Mouse (Mus musculus) hindbrain, postnatal 0 days (tissue): ENCODE measurements at regions not wholly inside any gene's neighbourhood (a gene's known extent, or its start where the extent isn't known, plus 50 kb on each side); places are given as distances from the start of the nearest gene placed in this dataset.
A peak's percentile ranks its signal among the peaks of the same experiment; 100 is the strongest.

ENCODE experiments used
- ATAC-seq: fragments of 200-750 bp; cut with Nextera tagmentation; 2 replicates; pipeline ENCODE4 v1.8.0; 2017; ENCODE audit warnings: mild to moderate bottlenecking, moderate TSS enrichment, moderate library complexity
- DNase-seq: peaks from one replicate; pipeline ENCODE4 v3.0.0-alpha.2; 2015; ENCODE audit warnings: low spot score
- H3K27ac ChIP-seq: fragments of 300-500 bp; sonication (generic); 2 replicates; pipeline ENCODE4 v1.5.1; 2014; ENCODE audit warnings: mild to moderate bottlenecking
- H3K27me3 ChIP-seq: fragments of 300-500 bp; sonication (generic); 2 replicates; pipeline ENCODE4 v1.6.1; 2014; ENCODE audit warnings: low read length, mixed read lengths; ENCODE audit not compliant: insufficient read depth
- H3K36me3 ChIP-seq: fragments of 300-500 bp; sonication (generic); 2 replicates; pipeline ENCODE4 v1.6.1; 2014; ENCODE audit warnings: low read length, mixed read lengths; ENCODE audit not compliant: insufficient read depth
- H3K4me1 ChIP-seq: fragments of 300-500 bp; sonication (generic); 2 replicates; pipeline ENCODE4 v1.6.1; 2014; ENCODE audit warnings: antibody characterized with exemption, low read length, mixed read lengths; ENCODE audit not compliant: insufficient read depth
- H3K4me2 ChIP-seq: fragments of 300-500 bp; sonication (generic); 2 replicates; pipeline ENCODE4 v1.6.1; 2014; ENCODE audit warnings: low read depth, mild to moderate bottlenecking, low read length, moderate library complexity, mixed read lengths
- H3K4me3 ChIP-seq: fragments of 300-500 bp; sonication (generic); 2 replicates; pipeline ENCODE4 v1.5.1; 2014; ENCODE audit warnings: low read length
- H3K9ac ChIP-seq: fragments of 300-500 bp; sonication (generic); replicated peaks from 2 replicates; pipeline ENCODE4 v1.6.1; 2014; ENCODE audit warnings: mild to moderate bottlenecking, low read length, moderate library complexity, mixed read lengths
- H3K9me3 ChIP-seq: fragments of 300-500 bp; sonication (generic); 2 replicates; pipeline ENCODE4 v1.6.1; 2016; ENCODE audit warnings: low read length, mixed read lengths
- CTCF ChIP-seq: IDR thresholded peaks from 2 replicates; pipeline ENCODE4 v1.5.1; 2016; ENCODE audit warnings: antibody characterized with exemption, control low read depth, low read depth
- WGBS: fragments of 180-500 bp; shearing (Covaris S2); extraction: QIAGEN DNeasy Blood & Tissue Kit; methylation state at CpG from one replicate; pipeline ENCODE4 v1.1.7; 2014; 5-methylcytosine and 5-hydroxymethylcytosine counted together

GRCm38 (mm10) chr14:105630867-105631680, 265.5 kb downstream of the Spry2 start:
- H3K9ac ChIP-seq = peak overlapping the region; percentile 33; the same call in 1 of the 2 replicates
- no peak for TF ChIP-seq CTCF
- H3K9me3 ChIP-seq = no peaks in the 10 kb centered on the region
- DNase-seq (peak; percentile 85), ATAC-seq (peak; percentile 90)
- H3K4me2 ChIP-seq = peak overlapping the region; percentile 55
- H3K27ac ChIP-seq = peak overlapping the region; percentile 82
- H3K4me1 ChIP-seq = peaks cover 9% of the 10 kb centered on the region; the same call in 1 of the 2 replicates
- no peaks in the 10 kb centered on the region for H3K36me3 ChIP-seq
- no peaks in the 10 kb centered on the region for H3K27me3 ChIP-seq
- H3K4me3 ChIP-seq = no peak overlapping the region
- WGBS = 13% methylated on average over 9 of the region's 9 CpGs

GRCm38 (mm10) chr14:105630444-105630843, 266.2 kb downstream of the Spry2 start:
- DNase-seq (peak; percentile 29), ATAC-seq (no peak; the same call in 1 of the 2 replicates)
- Histone ChIP-seq H3K4me2 (peak overlapping the region; percentile 55), H3K36me3 (no peaks in the 10 kb centered on the region), H3K4me3 (no peak overlapping the region), H3K27me3 (no peaks in the 10 kb centered on the region), H3K4me1 (peaks cover 9% of the 10 kb centered on the region; the same call in 1 of the 2 replicates), H3K9ac (no peak overlapping the region), H3K9me3 (no peaks in the 10 kb centered on the region), H3K27ac (peak overlapping the region; percentile 82)
- TF ChIP-seq CTCF = no peak
- 38% methylated on average over 5 of the region's 5 CpGs for WGBS

- 54% methylated on average over 3 of the region's 3 CpGs for WGBS
- Histone ChIP-seq H3K9ac (no peak overlapping the region), H3K36me3 (no peaks in the 10 kb centered on the region), H3K4me2 (no peak overlapping the region), H3K9me3 (no peaks in the 10 kb centered on the region), H3K27ac (no peak overlapping the region), H3K4me3 (no peak overlapping the region), H3K4me1 (peaks cover 9% of the 10 kb centered on the region; the same call in 1 of the 2 replicates), H3K27me3 (no peaks in the 10 kb centered on the region)
- DNase-seq = no peak
- ATAC-seq = no peak
- TF ChIP-seq CTCF = no peak
Observed at GRCm38 (mm10) chr14:105628673-105629072, 267.9 kb downstream of the Spry2 start.

- H3K27me3 ChIP-seq = no peaks in the 10 kb centered on the region
- ATAC-seq (no peak), DNase-seq (no peak)
- H3K27ac ChIP-seq = no peak overlapping the region
- no peak overlapping the region for H3K4me2 ChIP-seq
- H3K9me3 ChIP-seq = no peaks in the 10 kb centered on the region
- H3K36me3 ChIP-seq = no peaks in the 10 kb centered on the region
- peaks cover 3% of the 10 kb centered on the region; the same call in 1 of the 2 replicates for H3K4me1 ChIP-seq
- no peak overlapping the region for H3K4me3 ChIP-seq
- no peak overlapping the region for H3K9ac ChIP-seq
- WGBS = 65% methylated on average over 7 of the region's 7 CpGs
- TF ChIP-seq CTCF = no peak
Observed at GRCm38 (mm10) chr14:105624387-105624786, 272.2 kb downstream of the Spry2 start.

- no peak for DNase-seq
- no peak overlapping the region for H3K27ac ChIP-seq
- WGBS = 96% methylated on average over 5 of the region's 5 CpGs
- H3K4me2 ChIP-seq = no peak overlapping the region
- no peaks in the 10 kb centered on the region for H3K9me3 ChIP-seq
- H3K9ac ChIP-seq = no peak overlapping the region
- H3K36me3 ChIP-seq = no peaks in the 10 kb centered on the region
- no peaks in the 10 kb centered on the region for H3K4me1 ChIP-seq
- TF ChIP-seq CTCF = no peak
- no peaks in the 10 kb centered on the region for H3K27me3 ChIP-seq
- ATAC-seq = no peak
- no peak overlapping the region for H3K4me3 ChIP-seq
Observed at GRCm38 (mm10) chr14:105622166-105622565, 274.5 kb downstream of the Spry2 start.

GRCm38 (mm10) chr14:105621124-105621523, 275.5 kb downstream of the Spry2 start:
- Histone ChIP-seq H3K9me3 (no peaks in the 10 kb centered on the region), H3K4me3 (no peak overlapping the region), H3K36me3 (no peaks in the 10 kb centered on the region), H3K27ac (0 out of 2 replicates have a peak overlapping the region, but pooled peaks have one; percentile 12), H3K27me3 (no peaks in the 10 kb centered on the region), H3K4me2 (no peak overlapping the region), H3K4me1 (no peaks in the 10 kb centered on the region), H3K9ac (no peak overlapping the region)
- TF ChIP-seq CTCF = no peak
- peak; percentile 64 for DNase-seq
- no peak for ATAC-seq
- WGBS = 37% methylated on average over 6 of the region's 6 CpGs

GRCm38 (mm10) chr14:105619449-105619848, 277.2 kb downstream of the Spry2 start:
- no peak for DNase-seq
- Histone ChIP-seq H3K9ac (no peak overlapping the region), H3K4me3 (no peak overlapping the region), H3K27me3 (no peaks in the 10 kb centered on the region), H3K9me3 (no peaks in the 10 kb centered on the region), H3K36me3 (no peaks in the 10 kb centered on the region), H3K4me2 (no peak overlapping the region), H3K27ac (no peak overlapping the region), H3K4me1 (no peaks in the 10 kb centered on the region)
- 89% methylated on average over 8 of the region's 8 CpGs for WGBS
- no peak for ATAC-seq
- TF ChIP-seq CTCF = no peak
